Mouse (Mus musculus) CD4-positive, CD25-positive, alpha-beta regulatory T cell, adult 2 months (primary cell): ENCODE data around the gene Zyg11a.

Experiments used
- DNase-seq: peaks from one replicate; pipeline ENCODE4 v3.0.0-alpha.2; 2012; ENCODE audit warnings: low read depth, low spot score

Gene Zyg11a

GRCm38 (mm10) chr4:108144880-108145279, 73.0 kb downstream of the Zyg11a start, which contains the start of gene Scp2:
TSS of gene Scp2 (minus strand) at chr4:108144998.
- no peak for DNase-seq

- no peak for DNase-seq
Measured at GRCm38 (mm10) chr4:108143778-108144177, 74.1 kb downstream of the Zyg11a start.

GRCm38 (mm10) chr4:108143178-108143577, 74.7 kb downstream of the Zyg11a start:
- DNase-seq, result peak; percentile 24

GRCm38 (mm10) chr4:108136938-108137337, 80.9 kb downstream of the Zyg11a start:
- no peak for DNase-seq
